ENCODE assay signal across 8 mouse cellular contexts in the genomic region with DNA sequence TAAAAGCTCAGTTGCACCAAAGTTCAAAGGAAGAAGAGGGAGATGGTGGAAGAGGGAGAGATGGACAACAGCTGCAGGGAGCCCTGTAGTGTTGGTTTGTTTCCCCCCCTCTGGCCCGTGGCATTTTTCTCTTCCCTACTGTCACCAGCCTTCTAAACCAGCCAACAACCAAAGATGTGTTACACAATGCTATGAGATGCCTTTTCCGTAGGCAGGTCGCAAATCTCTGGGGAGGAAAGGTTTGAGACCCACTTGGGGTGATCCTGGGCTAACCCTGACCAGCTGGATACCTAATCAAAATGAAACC. TPM values are rescaled to one million over a fixed set of nuclear protein-coding genes. Genes with fewer than 3 reads are reported as not detected.
DNase-seq lines count a peak whose midpoint lies in the region; ATAC-seq and TF ChIP-seq lines count a peak whose summit lies in the region.

No protein-coding gene starts in this region.

- TF ChIP-seq CTCF in bone marrow macrophage, adult 2 months (IDR thresholded peaks at IDR 0.05; ENCODE audit: low read depth, low read length): no peak

- H3K4me2 ChIP-seq in kidney, embryonic 15.5 days: peak overlapping the region; percentile 61
- H3K4me2 ChIP-seq in hindbrain, embryonic 15.5 days: peak overlapping the region; percentile 65
- H3K4me2 ChIP-seq in midbrain, embryonic 15.5 days: peak overlapping the region; percentile 57

- peaks cover 15% of the 10 kb centered on the region for H3K36me3 ChIP-seq in kidney, embryonic 15.5 days
- H3K36me3 ChIP-seq in hindbrain, embryonic 15.5 days: no peaks in the 10 kb centered on the region; the same call in 1 of the 2 replicates
- no peaks in the 10 kb centered on the region for H3K36me3 ChIP-seq in midbrain, embryonic 15.5 days (replicated peaks)

- no peaks in the 10 kb centered on the region for H3K27me3 ChIP-seq in kidney, embryonic 15.5 days
- H3K27me3 ChIP-seq in hindbrain, embryonic 15.5 days: no peaks in the 10 kb centered on the region
- H3K27me3 ChIP-seq in midbrain, embryonic 15.5 days (replicated peaks): no peaks in the 10 kb centered on the region

- 0 out of 2 replicates have a peak, but pooled peaks have one; percentile 12 for ATAC-seq in kidney, embryonic 15.5 days (replicated peaks; ENCODE audit: low FRiP score)
- no peak; the same call in 1 of the 2 replicates for ATAC-seq in hindbrain, embryonic 15.5 days (ENCODE audit: low FRiP score, low read depth)
- ATAC-seq in midbrain, embryonic 15.5 days (replicated peaks): peak; percentile 8; the same call in 1 of the 2 replicates

- peak overlapping the region; percentile 67 for H3K4me3 ChIP-seq in kidney, embryonic 15.5 days (replicated peaks)
- peak overlapping the region; percentile 89 for H3K4me3 ChIP-seq in bone marrow macrophage, adult 2 months (ENCODE audit: insufficient read depth, low read length)
- H3K4me3 ChIP-seq in hindbrain, embryonic 15.5 days: peak overlapping the region; percentile 72
- H3K4me3 ChIP-seq in midbrain, embryonic 15.5 days: peak overlapping the region; percentile 74

- H3K9me3 ChIP-seq in kidney, embryonic 15.5 days (replicated peaks): no peaks in the 10 kb centered on the region
- H3K9me3 ChIP-seq in hindbrain, embryonic 15.5 days: no peaks in the 10 kb centered on the region
- H3K9me3 ChIP-seq in midbrain, embryonic 15.5 days: no peaks in the 10 kb centered on the region

- WGBS in kidney, embryonic 15.5 days: 31% methylated on average over 3 of the region's 3 CpGs
- 26% methylated on average over 3 of the region's 3 CpGs for WGBS in hindbrain, embryonic 15.5 days
- WGBS in midbrain, embryonic 15.5 days: 31% methylated on average over 3 of the region's 3 CpGs

- no peak for TF ChIP-seq POLR2A in bone marrow macrophage, adult 2 months (IDR thresholded peaks at IDR 0.05; ENCODE audit: borderline replicate concordance, low read depth, low read length)

- DNase-seq in kidney, postnatal 4 days: no peak
- no peak for DNase-seq in Muller cell, postnatal 12 days (ENCODE audit: inconsistent ontology term)
- DNase-seq in layer of hippocampus, adult 11-12 months (ENCODE audit: low spot score): no peak
- no peak for DNase-seq in natural killer cell, adult 2 months (ENCODE audit: low spot score in 2 of 2)

- peak overlapping the region; percentile 62 for H3K9ac ChIP-seq in kidney, embryonic 15.5 days
- peak overlapping the region; percentile 75 for H3K9ac ChIP-seq in hindbrain, embryonic 15.5 days
- peak overlapping the region; percentile 80 for H3K9ac ChIP-seq in midbrain, embryonic 15.5 days

- peaks cover 4% of the 10 kb centered on the region; the same call in 1 of the 2 replicates for H3K4me1 ChIP-seq in kidney, embryonic 15.5 days
- H3K4me1 ChIP-seq in bone marrow macrophage, adult 2 months (ENCODE audit: control insufficient read depth, insufficient read depth, low read length): peaks cover 8% of the 10 kb centered on the region
- H3K4me1 ChIP-seq in hindbrain, embryonic 15.5 days (replicated peaks): peaks cover 4% of the 10 kb centered on the region; the same call in 1 of the 2 replicates
- peaks cover 7% of the 10 kb centered on the region; the same call in 1 of the 2 replicates for H3K4me1 ChIP-seq in midbrain, embryonic 15.5 days

- H3K27ac ChIP-seq in kidney, embryonic 15.5 days: peak overlapping the region; percentile 86
- H3K27ac ChIP-seq in bone marrow macrophage, adult 2 months (ENCODE audit: insufficient read depth, low read depth, low read length): no peak overlapping the region
- peak overlapping the region; percentile 87 for H3K27ac ChIP-seq in hindbrain, embryonic 15.5 days (replicated peaks)
- peak overlapping the region; percentile 88; the same call in 1 of the 2 replicates for H3K27ac ChIP-seq in midbrain, embryonic 15.5 days

RNA-seq across cellular contexts. Expression of a gene that starts 0.8 kb away (rescaled TPM):
- polyA plus RNA-seq in kidney, embryonic 15.5 days (2015; fragmentation: Nextera tagmentation; extraction: Ambion mirVana): 4.0 and 4.7 TPM in 2 replicates
- polyA plus RNA-seq in bone marrow macrophage, adult 2 months (2012; ENCODE audit: insufficient read depth, insufficient read length, missing spikeins): 13.2 and 18.0 TPM in 2 replicates
- 4.0 and 4.7 TPM in 2 replicates for polyA plus RNA-seq in hindbrain, embryonic 15.5 days (2015; fragmentation: Nextera tagmentation; extraction: Ambion mirVana)
- 5.0 and 5.5 TPM in 2 replicates for polyA plus RNA-seq in midbrain, embryonic 15.5 days (2015; fragmentation: Nextera tagmentation; extraction: Ambion mirVana)
